Mouse (Mus musculus) liver, embryonic 14.5 days (tissue): ENCODE measurements around the gene Chrna1. TPM values are rescaled to one million over a fixed set of nuclear protein-coding genes. Genes with fewer than 3 reads are reported as not detected.

Source experiments
- ATAC-seq: fragments of 200-750 bp; cut with Nextera tagmentation; 2 replicates; pipeline ENCODE4 v1.8.0; 2017; ENCODE audit warnings: moderate number of reproducible peaks, mild to moderate bottlenecking, moderate library complexity; ENCODE audit not compliant: insufficient read depth
- DNase-seq, 3 experiments: peaks; one replicate each; pipeline ENCODE4 v3.0.0-alpha.2; 2012 to 2013; ENCODE audit warnings: low read depth in 3 of 3, low spot score in 3 of 3
- H3K27ac ChIP-seq: fragments of 300-500 bp; sonication (generic); 2 replicates; pipeline ENCODE4 v1.5.1; 2014; ENCODE audit warnings: moderate library complexity, mild to moderate bottlenecking, control low read depth, inconsistent platforms
- H3K27me3 ChIP-seq: fragments of 300-500 bp; sonication (generic); 2 replicates; pipeline ENCODE4 v1.6.1; 2014; ENCODE audit warnings: mild to moderate bottlenecking, low read length, moderate library complexity; ENCODE audit not compliant: control insufficient read depth, insufficient read depth
- H3K36me3 ChIP-seq: fragments of 300-500 bp; sonication (generic); replicated peaks from 2 replicates; pipeline ENCODE4 v1.6.1; 2014; ENCODE audit warnings: low read depth; ENCODE audit not compliant: control insufficient read depth, insufficient read depth
- H3K4me1 ChIP-seq, 2 experiments: fragments of 200-500 bp in 1 of 2; fragments of 300-500 bp in 1 of 2; sonication (generic) in 1 of 2; replicated peaks; 2 replicates each; pipeline ENCODE4 v1.6.1; 2012 to 2014; ENCODE audit warnings: antibody characterized with exemption in 1 of 2, inconsistent platforms in 1 of 2, low read length in 1 of 2; ENCODE audit not compliant: control insufficient read depth in 2 of 2, insufficient read depth in 2 of 2
- H3K4me2 ChIP-seq: fragments of 300-500 bp; sonication (generic); 2 replicates; pipeline ENCODE4 v1.6.1; 2014; ENCODE audit warnings: low read depth, mild to moderate bottlenecking, control low read depth, moderate library complexity
- H3K4me3 ChIP-seq, 2 experiments: fragments of 200-500 bp in 1 of 2; fragments of 300-500 bp in 1 of 2; sonication (generic) in 1 of 2; 2 replicates each; pipeline ENCODE4 v1.5.1; 2012 to 2014; ENCODE audit warnings: low read depth in 2 of 2, low read length in 2 of 2, mild to moderate bottlenecking in 2 of 2, control low read depth in 1 of 2, inconsistent platforms in 1 of 2, moderate library complexity in 1 of 2; ENCODE audit not compliant: insufficient read depth in 1 of 2
- H3K9ac ChIP-seq: fragments of 300-500 bp; sonication (generic); replicated peaks from 2 replicates; pipeline ENCODE4 v1.6.1; 2014; ENCODE audit warnings: mild to moderate bottlenecking, control low read depth, moderate library complexity
- H3K9me3 ChIP-seq: fragments of 300-500 bp; sonication (generic); 2 replicates; pipeline ENCODE4 v1.6.1; 2016; ENCODE audit warnings: low read length, mixed read lengths; ENCODE audit not compliant: control insufficient read depth
- CTCF ChIP-seq: IDR thresholded peaks from 2 replicates; pipeline ENCODE4 v1.5.1; 2016; ENCODE audit warnings: antibody characterized with exemption, low read depth, control low read depth
- EP300 ChIP-seq: IDR thresholded peaks from 2 replicates; pipeline ENCODE4 v1.6.1; 2016; ENCODE audit warnings: antibody characterized with exemption, low read depth
- WGBS: fragments of 180-500 bp; shearing (Covaris S2); extraction: QIAGEN DNeasy Blood & Tissue Kit; methylation state at CpG from one replicate; pipeline ENCODE4 v1.1.7; 2014; ENCODE audit not compliant: insufficient replicate concordance; 5-methylcytosine and 5-hydroxymethylcytosine counted together
- polyA plus RNA-seq, 2 experiments: library from polyadenylated mRNA; depleted of rRNA in 1 of 2; stranded (reverse) in 1 of 2; unstranded in 1 of 2; fragments of >200 nt; fragmentation: Nextera tagmentation in 1 of 2; extraction: Ambion mirVana in 1 of 2; gene quantifications; 2 replicates each; pipeline versions ENCODE4 v1.2.1 to v1.2.3; 2012 to 2014

The Chrna1 gene
- polyA plus RNA-seq, 2 experiments, result 0.01 to 0.10 TPM

- DNase-seq (no peak), ATAC-seq (no peak)
- no peak overlapping the region for H3K27ac ChIP-seq
- H3K4me1 ChIP-seq, result no peaks in the 10 kb centered on the region; a peak in 1 of 4 replicates
- no peak overlapping the region for H3K4me2 ChIP-seq
- no peak overlapping the region for H3K4me3 ChIP-seq
- TF ChIP-seq EP300 (no peak), CTCF (no peak)
- no peaks in the 10 kb centered on the region for H3K36me3 ChIP-seq
- WGBS, result 53% methylated on average over 3 of the region's 3 CpGs
- no peaks in the 10 kb centered on the region for H3K27me3 ChIP-seq
- H3K9ac ChIP-seq, result no peak overlapping the region
- H3K9me3 ChIP-seq, result no peaks in the 10 kb centered on the region
These were observed 27.2 kb downstream of the Chrna1 start for GRCm38 (mm10) chr2:73552926-73553325.

DNA sequence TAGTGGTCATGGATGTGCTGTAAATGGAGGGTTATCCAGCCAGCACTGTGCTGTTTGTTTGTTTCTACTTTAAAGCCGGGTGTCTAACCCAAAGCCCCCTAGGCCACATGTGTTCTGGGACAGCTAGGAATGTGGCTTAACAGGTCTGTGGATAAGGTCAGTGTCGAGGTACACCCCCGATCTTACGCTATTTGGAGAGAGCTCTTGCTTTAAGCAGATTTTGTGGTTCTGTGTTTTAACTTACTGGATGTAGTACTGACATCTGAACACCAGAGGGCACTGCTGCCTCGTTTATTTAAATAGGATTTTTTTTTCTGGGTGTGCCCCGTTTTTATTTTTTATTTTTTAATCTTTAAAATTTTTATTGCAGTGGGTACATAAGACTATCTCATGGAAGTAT is 29.4 kb downstream of the Chrna1 start:
- TF ChIP-seq CTCF, result peak; percentile 70
- no peak for TF ChIP-seq EP300
- no peak for ATAC-seq
- no peaks in the 10 kb centered on the region; a peak in 1 of 4 replicates for H3K4me1 ChIP-seq
- H3K36me3 ChIP-seq, result no peaks in the 10 kb centered on the region
- H3K4me3 ChIP-seq, result no peak overlapping the region
- peak in 2 of 3 experiments; percentile 39 to 47 for DNase-seq
- no peaks in the 10 kb centered on the region for H3K9me3 ChIP-seq
- WGBS, result 16% methylated on average over 6 of the region's 6 CpGs
- no peak overlapping the region for H3K27ac ChIP-seq
- H3K4me2 ChIP-seq, result no peak overlapping the region
- no peaks in the 10 kb centered on the region for H3K27me3 ChIP-seq
- no peak overlapping the region for H3K9ac ChIP-seq

GRCm38 (mm10) chr2:73548542-73548941 is 31.6 kb downstream of the Chrna1 start:
- H3K4me1 ChIP-seq, result no peaks in the 10 kb centered on the region; a peak in 1 of 4 replicates
- no peak overlapping the region for H3K4me3 ChIP-seq
- DNase-seq, result no peak
- no peak for ATAC-seq
- TF ChIP-seq EP300, result no peak
- no peak for TF ChIP-seq CTCF
- WGBS, result 33% methylated on average over 2 of the region's 2 CpGs
- no peaks in the 10 kb centered on the region for H3K27me3 ChIP-seq
- H3K9ac ChIP-seq, result no peak overlapping the region
- H3K36me3 ChIP-seq, result no peaks in the 10 kb centered on the region
- no peak overlapping the region for H3K4me2 ChIP-seq
- no peaks in the 10 kb centered on the region for H3K9me3 ChIP-seq
- no peak overlapping the region for H3K27ac ChIP-seq

- Histone ChIP-seq H3K9me3 (no peaks in the 10 kb centered on the region), H3K4me1 (no peaks in the 10 kb centered on the region; a peak in 1 of 4 replicates), H3K4me3 (no peak overlapping the region), H3K27me3 (no peaks in the 10 kb centered on the region), H3K4me2 (no peak overlapping the region), H3K36me3 (no peaks in the 10 kb centered on the region), H3K9ac (no peak overlapping the region), H3K27ac (no peak overlapping the region)
- ATAC-seq, result no peak
- TF ChIP-seq CTCF (no peak), EP300 (no peak)
- no peak for DNase-seq
- WGBS, result 59% methylated on average over 4 of the region's 4 CpGs
These were observed 32.9 kb downstream of the Chrna1 start for GRCm38 (mm10) chr2:73547256-73547655.

DNA sequence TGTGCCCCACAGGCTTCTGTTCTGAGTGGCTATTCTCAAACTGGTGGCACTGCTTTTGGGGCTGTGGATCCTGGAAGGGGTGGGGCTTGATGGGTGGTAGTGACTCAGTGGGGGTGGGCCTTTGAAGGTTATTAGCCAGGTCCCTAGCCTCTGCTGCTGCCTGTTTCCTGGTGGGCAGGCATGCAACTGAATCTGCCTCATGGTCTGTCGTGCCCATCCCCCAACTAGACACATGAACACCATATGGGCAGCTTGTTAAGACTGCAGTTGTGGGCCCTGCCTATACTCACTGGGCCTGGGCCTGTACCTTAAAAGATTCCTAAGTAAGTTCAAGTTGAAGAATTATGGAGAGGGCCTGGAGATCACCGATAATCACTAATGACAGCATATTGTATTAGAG is 34.6 kb downstream of the Chrna1 start:
- 63% methylated on average over 2 of the region's 2 CpGs for WGBS
- no peaks in the 10 kb centered on the region for H3K9me3 ChIP-seq
- ATAC-seq, result no peak
- no peak overlapping the region for H3K27ac ChIP-seq
- H3K36me3 ChIP-seq, result no peaks in the 10 kb centered on the region
- TF ChIP-seq EP300, result no peak
- no peak for TF ChIP-seq CTCF
- no peaks in the 10 kb centered on the region for H3K27me3 ChIP-seq
- DNase-seq, result no peak
- no peak overlapping the region for H3K4me2 ChIP-seq
- 0 out of 4 replicates have a peak, but pooled peaks cover 0 to 2% of the 10 kb centered on the region in 2 experiments for H3K4me1 ChIP-seq
- no peak overlapping the region for H3K4me3 ChIP-seq
- H3K9ac ChIP-seq, result no peak overlapping the region
